Mouse (Mus musculus) bone marrow macrophage, adult 2 months (primary cell): ENCODE measurements around the gene Mrpl34. TPM values are rescaled to one million over a fixed set of nuclear protein-coding genes. Genes with fewer than 3 reads are reported as not detected.

Source experiments
- H3K27ac ChIP-seq: 2 replicates; pipeline ENCODE4 v1.5.1; 2012; ENCODE audit warnings: low read depth, low read length; ENCODE audit not compliant: insufficient read depth
- H3K4me1 ChIP-seq: 2 replicates; pipeline ENCODE4 v1.6.1; 2012; ENCODE audit warnings: low read length; ENCODE audit not compliant: control insufficient read depth, insufficient read depth
- H3K4me3 ChIP-seq: 2 replicates; pipeline ENCODE4 v1.5.1; 2012; ENCODE audit warnings: mild to moderate bottlenecking, low read length, moderate library complexity; ENCODE audit not compliant: insufficient read depth
- CTCF ChIP-seq: IDR thresholded peaks from 2 replicates; pipeline ENCODE4 v1.5.1; 2012; ENCODE audit warnings: low read depth, mild to moderate bottlenecking, low read length, moderate library complexity
- POLR2A ChIP-seq: IDR thresholded peaks from 2 replicates; pipeline ENCODE4 v1.6.1; 2012; ENCODE audit warnings: mild to moderate bottlenecking, low read depth, low read length, borderline replicate concordance
- polyA plus RNA-seq: library from polyadenylated mRNA; stranded (reverse); fragments of >200 nt; gene quantifications from 2 replicates; pipeline ENCODE4 v1.2.4, GENCODE M21; 2012; ENCODE audit not compliant: missing spikeins, insufficient read depth, insufficient read length

The Mrpl34 gene
- polyA plus RNA-seq, 1 experiment, result 59.5 TPM

DNA sequence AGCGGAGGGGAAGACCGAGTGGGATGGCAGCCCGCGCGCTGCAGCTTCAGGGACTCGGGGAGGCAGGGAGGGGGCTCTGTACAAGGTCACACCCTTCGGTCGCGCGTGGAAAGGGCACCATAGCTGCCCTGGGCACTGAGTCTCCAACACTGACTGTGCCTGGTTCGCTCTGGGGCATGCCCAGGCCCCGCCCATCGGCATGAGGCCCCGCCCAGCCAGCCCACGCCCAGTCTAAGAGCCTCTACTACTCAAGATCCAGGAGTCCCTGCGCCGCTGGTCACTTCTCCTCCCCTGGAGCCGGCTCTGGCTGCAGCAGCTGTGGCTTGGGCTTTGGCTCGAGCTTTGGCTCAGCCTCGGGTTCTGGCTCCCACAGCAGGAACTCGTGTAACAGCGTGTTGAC, 7.9 kb upstream of the Mrpl34 start:
- Histone ChIP-seq H3K4me1 (no peaks in the 10 kb centered on the region), H3K27ac (no peak overlapping the region)
- no peak for TF ChIP-seq CTCF
- no peak for TF ChIP-seq POLR2A

DNA sequence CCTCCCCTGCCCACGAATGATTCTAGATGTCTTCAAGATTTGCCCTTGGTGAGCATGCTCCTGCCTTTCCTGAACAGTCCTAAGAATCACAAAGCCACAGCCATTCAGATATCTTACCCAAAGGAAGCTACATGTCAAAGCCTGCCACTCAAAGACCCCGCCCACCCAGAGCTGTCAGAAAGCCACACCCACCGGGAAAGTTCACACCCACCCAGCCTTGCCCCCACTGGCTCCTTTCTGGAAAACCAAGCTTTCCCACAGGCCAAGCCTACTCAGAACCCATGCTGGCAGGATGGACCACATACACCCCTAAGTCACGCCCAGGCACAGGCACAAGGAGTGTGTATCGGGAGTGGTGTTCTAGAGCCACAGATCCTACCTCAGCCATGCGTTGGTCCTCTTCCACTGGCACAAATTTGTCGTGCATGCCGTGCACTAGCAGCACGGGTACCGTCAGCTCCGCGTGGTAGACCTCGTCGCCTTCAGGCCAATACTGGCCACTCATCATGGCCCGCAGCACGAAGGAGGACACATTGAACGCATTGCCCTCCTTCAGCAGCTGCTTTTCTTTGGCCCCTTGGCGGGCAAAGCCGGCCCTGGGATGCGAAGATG, 7.0 kb upstream of the Mrpl34 start:
- Histone ChIP-seq H3K4me1 (peaks cover 4% of the 10 kb centered on the region), H3K27ac (no peak overlapping the region), H3K4me3 (no peak overlapping the region)
- TF ChIP-seq CTCF, result no peak
- no peak for TF ChIP-seq POLR2A

More for the DNA sequence above, 7.9 kb upstream of the Mrpl34 start:
- no peak overlapping the region for H3K4me3 ChIP-seq

DNA sequence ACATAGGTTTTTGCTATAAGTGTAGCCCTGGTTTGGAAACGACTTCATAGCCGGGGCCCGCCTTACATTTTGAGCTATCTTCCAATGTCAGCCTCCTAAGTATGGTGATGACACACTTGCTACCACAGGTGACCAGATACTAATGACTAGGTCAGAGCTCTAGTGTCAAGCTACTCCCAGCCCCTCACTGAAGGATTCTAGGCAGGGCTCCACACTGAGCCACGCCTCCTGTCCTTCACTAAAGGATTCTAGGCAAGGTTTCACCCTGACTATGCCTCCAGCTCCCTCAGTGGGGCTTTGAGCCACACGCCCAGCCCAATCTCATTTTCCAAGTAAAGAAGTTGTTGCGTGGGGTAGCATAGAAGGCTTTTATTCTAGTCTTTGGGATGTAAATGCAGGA, 4.0 kb upstream of the Mrpl34 start:
- Histone ChIP-seq H3K4me3 (no peak overlapping the region), H3K4me1 (peaks cover 9% of the 10 kb centered on the region), H3K27ac (no peak overlapping the region)
- no peak for TF ChIP-seq POLR2A

DNA sequence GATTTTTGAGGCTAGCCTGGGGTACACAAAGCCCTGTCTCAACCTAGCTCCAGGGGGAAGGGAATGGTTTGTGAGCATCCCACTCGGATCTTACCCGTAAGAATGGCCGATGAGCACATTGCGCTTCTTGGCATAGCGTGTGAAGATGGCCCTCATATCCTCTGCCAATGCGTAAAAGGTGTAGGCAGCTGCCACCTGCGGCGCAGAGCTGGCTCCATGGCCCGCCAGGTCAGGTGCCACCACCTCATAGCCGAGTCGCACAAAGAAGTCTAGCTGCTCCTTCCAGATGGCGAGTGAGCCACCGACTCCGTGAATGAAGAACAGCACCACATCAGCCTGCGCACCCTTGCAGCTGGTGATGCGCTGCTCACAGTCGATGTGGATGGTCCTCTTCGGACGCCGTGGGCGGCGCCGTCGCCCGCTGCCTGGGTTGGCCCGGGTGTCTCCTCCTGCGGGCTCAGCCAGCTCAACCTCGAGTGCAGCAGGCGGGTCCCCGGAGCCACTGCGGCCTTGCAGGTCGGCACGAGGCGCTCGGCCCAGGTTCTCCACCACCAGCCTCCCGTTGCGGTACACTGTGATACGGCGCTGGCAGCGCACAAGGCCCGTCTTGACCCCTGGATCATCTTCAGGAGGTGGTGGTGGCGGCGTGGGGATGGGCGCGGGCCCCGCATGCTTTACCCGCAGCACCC, 3.5 kb upstream of the Mrpl34 start:
- no peak overlapping the region for H3K4me3 ChIP-seq
- no peak overlapping the region for H3K27ac ChIP-seq
- no peak for TF ChIP-seq POLR2A
- no peak for TF ChIP-seq CTCF
- peaks cover 12% of the 10 kb centered on the region for H3K4me1 ChIP-seq

DNA sequence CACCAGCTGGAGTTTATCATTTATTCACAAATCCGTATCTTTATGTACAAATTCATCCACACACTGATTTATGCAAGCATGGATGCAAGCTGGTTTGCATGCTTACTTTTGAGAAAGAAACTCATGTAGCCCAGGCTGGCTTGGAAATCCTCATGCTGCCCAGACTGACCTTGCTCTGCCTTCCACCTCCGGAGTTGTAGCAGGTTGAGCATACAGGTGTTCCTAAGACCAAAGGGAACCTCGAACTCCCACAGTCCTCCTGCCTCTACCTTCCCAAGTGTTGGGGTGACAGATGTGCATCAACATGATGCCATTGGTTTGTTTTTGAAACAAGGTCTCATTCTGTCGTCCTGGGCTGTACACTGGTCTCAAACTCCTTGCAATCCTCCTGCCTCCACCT, 2.6 kb upstream of the Mrpl34 start:
- Histone ChIP-seq H3K27ac (no peak overlapping the region), H3K4me1 (peaks cover 12% of the 10 kb centered on the region), H3K4me3 (no peak overlapping the region)
- no peak for TF ChIP-seq CTCF
- no peak for TF ChIP-seq POLR2A

DNA sequence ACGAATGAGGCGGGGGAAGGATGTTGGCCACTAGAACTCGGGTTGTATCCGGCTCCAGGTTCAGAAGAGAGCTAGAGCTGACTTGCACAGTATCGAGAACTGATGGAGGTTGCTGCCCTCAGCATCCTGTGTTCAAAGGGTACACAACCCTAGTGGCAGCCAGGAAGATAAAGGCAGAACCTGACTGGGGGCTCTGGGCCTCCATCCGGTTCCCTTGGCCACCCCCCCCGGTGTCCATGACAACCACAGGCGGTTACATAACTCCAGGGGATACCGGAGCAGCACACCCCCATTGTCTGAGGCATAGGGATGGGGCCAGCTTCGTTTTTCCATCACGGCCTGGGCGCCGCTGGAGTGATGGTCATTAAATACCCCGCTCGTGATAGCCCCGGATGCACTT, 2.0 kb upstream of the Mrpl34 start:
- no peak overlapping the region for H3K27ac ChIP-seq
- H3K4me1 ChIP-seq, result peaks cover 12% of the 10 kb centered on the region
- no peak for TF ChIP-seq CTCF
- peak overlapping the region; percentile 73 for H3K4me3 ChIP-seq

DNA sequence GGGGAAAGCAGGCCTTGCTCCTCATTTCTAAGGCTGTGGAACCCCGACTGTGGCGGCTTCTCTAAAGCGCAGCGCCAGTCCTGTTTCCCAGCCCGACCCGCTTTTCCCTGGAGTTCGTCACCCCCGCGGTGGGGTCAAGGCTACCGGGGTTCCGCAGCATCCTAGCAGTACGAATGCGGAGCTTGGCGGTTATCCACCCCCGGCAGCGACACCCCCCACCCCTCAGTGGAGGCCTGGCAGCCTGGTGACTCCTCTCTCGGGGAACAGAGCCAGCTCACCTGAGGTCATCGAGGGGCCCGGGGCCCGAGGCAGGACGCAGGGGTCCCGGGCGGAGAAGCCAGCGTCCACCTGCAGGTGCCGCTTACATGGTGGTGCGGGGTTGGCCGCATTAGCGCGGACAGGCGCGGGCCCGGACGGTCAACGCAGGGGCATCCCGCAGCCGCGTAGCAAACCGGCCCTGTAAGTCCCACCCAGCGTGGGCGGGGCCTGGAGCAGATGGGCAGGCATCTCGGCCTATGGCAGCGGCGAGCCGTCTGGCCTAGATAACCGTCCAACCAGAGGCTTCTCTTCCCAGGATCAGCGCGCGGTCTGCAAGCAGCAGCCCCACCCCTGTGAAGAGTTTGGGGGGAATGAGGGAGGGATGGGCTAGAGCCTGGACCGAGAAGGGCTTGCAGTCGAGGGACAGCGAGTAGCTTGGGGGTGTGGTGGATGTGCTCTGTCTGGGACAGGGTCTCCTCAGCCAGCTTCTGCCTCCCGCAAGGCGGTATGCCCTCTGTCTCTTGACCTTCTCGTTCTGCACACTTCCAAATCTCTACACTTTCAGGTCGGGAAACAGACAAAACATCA, 1.3 kb upstream of the Mrpl34 start, which contains the start of gene Abhd8:
TSS of gene Abhd8 (minus strand) at position 468 of the 846 bp plus-strand sequence.
- peaks cover 12% of the 10 kb centered on the region for H3K4me1 ChIP-seq
- peak within 1 kb of the TSS; percentile 73 for H3K4me3 ChIP-seq
- H3K27ac ChIP-seq, result peak within 1 kb of the TSS; percentile 3; the same call in 1 of the 2 replicates
- TF ChIP-seq POLR2A (no peak), CTCF (no peak)

DNA sequence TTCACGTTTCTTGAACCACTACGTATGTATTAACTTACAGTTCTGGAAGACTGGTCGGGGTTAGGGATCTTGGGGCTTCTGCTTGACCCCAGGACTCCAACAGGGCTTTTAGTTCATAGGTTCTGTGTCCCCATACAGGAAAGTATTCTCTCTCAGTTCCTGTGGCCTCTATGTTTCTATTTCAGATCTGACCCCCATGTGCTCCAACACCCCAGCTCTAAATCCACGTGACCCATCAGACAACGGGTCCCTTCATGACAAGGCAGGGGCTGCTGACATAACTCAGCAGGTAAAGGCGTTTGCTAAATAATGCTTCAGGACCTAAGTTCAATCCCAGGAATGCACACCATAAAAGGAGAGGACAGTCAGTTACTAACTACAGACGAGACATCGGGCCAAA, 974 bp downstream of the Mrpl34 start:
- no peak for TF ChIP-seq CTCF
- no peak for TF ChIP-seq POLR2A
- Histone ChIP-seq H3K27ac (no peak overlapping the region), H3K4me1 (peaks cover 20% of the 10 kb centered on the region), H3K4me3 (peak overlapping the region; percentile 83)

DNA sequence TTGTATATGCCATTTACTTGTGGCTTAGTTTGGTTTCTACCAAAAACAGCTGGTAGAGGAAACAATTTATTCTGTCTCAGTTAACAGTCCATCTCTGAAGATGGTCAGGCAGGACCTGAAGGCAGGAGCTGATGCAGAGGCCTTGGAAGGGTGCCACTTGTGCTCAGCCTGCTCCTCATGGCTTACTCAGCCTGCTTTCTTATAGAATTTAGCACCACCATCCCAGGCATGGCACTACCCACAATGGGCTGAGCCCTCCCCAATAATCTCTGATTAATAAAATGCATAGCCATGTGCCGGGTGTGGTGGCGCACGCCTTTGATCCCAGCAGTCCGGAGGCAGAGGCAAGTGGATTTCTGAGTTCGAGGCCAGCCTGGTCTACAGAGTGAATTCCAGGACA, 1.4 kb downstream of the Mrpl34 start:
- peaks cover 20% of the 10 kb centered on the region for H3K4me1 ChIP-seq
- H3K27ac ChIP-seq, result no peak overlapping the region
- no peak for TF ChIP-seq CTCF
- no peak for TF ChIP-seq POLR2A
- no peak overlapping the region for H3K4me3 ChIP-seq

DNA sequence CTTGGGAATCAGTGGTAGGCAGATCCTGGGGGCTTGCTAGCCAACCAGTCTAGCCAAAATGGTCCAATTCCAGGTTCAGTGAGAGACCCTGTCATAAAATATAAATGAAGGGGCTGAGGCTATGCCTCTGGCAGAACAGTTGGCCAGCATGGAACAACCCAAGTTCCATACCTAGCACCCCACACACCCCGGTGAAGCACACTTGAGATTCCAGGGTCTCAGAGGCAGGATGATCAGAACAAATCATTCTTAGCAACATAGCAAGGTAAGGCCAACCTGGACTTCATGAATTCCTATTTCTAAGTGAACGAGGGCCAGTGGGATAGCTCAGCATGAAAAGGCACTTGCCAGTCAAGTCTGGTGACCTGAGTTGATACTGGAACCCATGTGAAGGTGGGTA, 2.4 kb downstream of the Mrpl34 start:
- TF ChIP-seq POLR2A, result no peak
- TF ChIP-seq CTCF, result no peak
- no peak overlapping the region for H3K4me3 ChIP-seq
- H3K27ac ChIP-seq, result no peak overlapping the region
- H3K4me1 ChIP-seq, result peaks cover 20% of the 10 kb centered on the region
